Mouse (Mus musculus): ENCODE results near the gene Zfp94. TPM values are rescaled to one million over a fixed set of nuclear protein-coding genes. Genes with fewer than 3 reads are reported as not detected.

The Zfp94 gene
- polyA plus RNA-seq, 1 experiment from 2014 or later = 2.6 TPM

Small RNAs within 50 kb of the gene (microRNA-seq; reads per million reads assigned to microRNA genes)
- gene Gm27592 = not detected

Other genes with a start within 250 kb of the Zfp94 start
- gene Zfp180, start 234.7 kb downstream of the Zfp94 start, polyA plus RNA-seq (2015; fragmentation: Nextera tagmentation; extraction: Ambion mirVana) = 10.0 and 13.1 TPM in 2 replicates
- 1.0 TPM in 2 replicates for gene Zfp112, start 204.4 kb downstream of the Zfp94 start, polyA plus RNA-seq (2015; fragmentation: Nextera tagmentation; extraction: Ambion mirVana)
- 3.8 and 4.6 TPM in 2 replicates for gene Zfp235, start 182.5 kb downstream of the Zfp94 start, polyA plus RNA-seq (2015; fragmentation: Nextera tagmentation; extraction: Ambion mirVana)
- gene Zfp114, start 141.6 kb downstream of the Zfp94 start, polyA plus RNA-seq (2015; fragmentation: Nextera tagmentation; extraction: Ambion mirVana) = 0.61 and 0.94 TPM in 2 replicates
- 1.4 and 2.5 TPM in 2 replicates for gene Zfp111, start 105.2 kb downstream of the Zfp94 start, polyA plus RNA-seq (2015; fragmentation: Nextera tagmentation; extraction: Ambion mirVana)
- 1.3 and 2.3 TPM in 2 replicates for gene Zfp109, start 79.1 kb downstream of the Zfp94 start, polyA plus RNA-seq (2015; fragmentation: Nextera tagmentation; extraction: Ambion mirVana)
- 0.40 and 0.49 TPM in 2 replicates for gene Zfp108, start 61.9 kb downstream of the Zfp94 start, polyA plus RNA-seq (2015; fragmentation: Nextera tagmentation; extraction: Ambion mirVana)
- gene Zfp93, start 46.2 kb downstream of the Zfp94 start, polyA plus RNA-seq (2015; fragmentation: Nextera tagmentation; extraction: Ambion mirVana) = 0.97 and 1.2 TPM in 2 replicates
- gene Zfp61, start 15.4 kb downstream of the Zfp94 start, polyA plus RNA-seq (2015; fragmentation: Nextera tagmentation; extraction: Ambion mirVana) = 3.4 and 5.1 TPM in 2 replicates
- gene Tescl, start 17.3 kb upstream of the Zfp94 start, polyA plus RNA-seq (2015; fragmentation: Nextera tagmentation; extraction: Ambion mirVana) = not detected in 2 replicates
- gene Lypd5, start 32.5 kb upstream of the Zfp94 start, polyA plus RNA-seq (2015; fragmentation: Nextera tagmentation; extraction: Ambion mirVana) = not detected in 2 replicates
- gene Kcnn4, start 53.6 kb upstream of the Zfp94 start, polyA plus RNA-seq (2015; fragmentation: Nextera tagmentation; extraction: Ambion mirVana) = 126 and 128 TPM in 2 replicates
- gene Smg9, start 83.0 kb upstream of the Zfp94 start, polyA plus RNA-seq (2015; fragmentation: Nextera tagmentation; extraction: Ambion mirVana) = 15.2 and 16.5 TPM in 2 replicates
- gene Irgc1, start 135.6 kb upstream of the Zfp94 start, polyA plus RNA-seq (2015; fragmentation: Nextera tagmentation; extraction: Ambion mirVana) = not detected in 2 replicates
- 1.9 and 2.3 TPM in 2 replicates for gene Plaur, start 145.8 kb upstream of the Zfp94 start, polyA plus RNA-seq (2015; fragmentation: Nextera tagmentation; extraction: Ambion mirVana)
- 0.20 and 0.22 TPM in 2 replicates for gene Cadm4, start 165.4 kb upstream of the Zfp94 start, polyA plus RNA-seq (2015; fragmentation: Nextera tagmentation; extraction: Ambion mirVana)
- gene Zfp428, start 190.3 kb upstream of the Zfp94 start, polyA plus RNA-seq (2015; fragmentation: Nextera tagmentation; extraction: Ambion mirVana) = 7.0 and 8.3 TPM in 2 replicates
- gene AC161166.1, start 195.8 kb upstream of the Zfp94 start, polyA plus RNA-seq (2015; fragmentation: Nextera tagmentation; extraction: Ambion mirVana) = not detected in 2 replicates
- gene Irgq, start 214.0 kb upstream of the Zfp94 start, polyA plus RNA-seq (2015; fragmentation: Nextera tagmentation; extraction: Ambion mirVana) = 0.99 and 1.4 TPM in 2 replicates
- gene Pinlyp, start 229.5 kb upstream of the Zfp94 start, polyA plus RNA-seq (2015; fragmentation: Nextera tagmentation; extraction: Ambion mirVana) = not detected in 2 replicates
- gene Xrcc1, start 229.6 kb upstream of the Zfp94 start, polyA plus RNA-seq (2015; fragmentation: Nextera tagmentation; extraction: Ambion mirVana) = 48.3 and 51.6 TPM in 2 replicates